Mouse (Mus musculus) midbrain, embryonic 10.5 days (tissue): ENCODE results near the gene Abat. TPM values are rescaled to one million over a fixed set of nuclear protein-coding genes. Genes with fewer than 3 reads are reported as not detected.
A peak's percentile ranks its signal among the peaks of the same experiment; 100 is the strongest.

Experiments
- DNase-seq: peaks from one replicate; pipeline ENCODE4 v3.0.0-alpha.2; 2017; ENCODE audit warnings: low spot score
- H3K27ac ChIP-seq: fragments of 300-500 bp; sonication (generic); replicated peaks from 2 replicates; pipeline ENCODE4 v1.5.1; 2016; ENCODE audit warnings: mild to moderate bottlenecking
- H3K27me3 ChIP-seq: fragments of 300-500 bp; sonication (generic); 2 replicates; pipeline ENCODE4 v1.6.1; 2016; ENCODE audit warnings: low read depth, mild to moderate bottlenecking; ENCODE audit not compliant: poor library complexity, severe bottlenecking
- H3K36me3 ChIP-seq: fragments of 300-500 bp; sonication (generic); 2 replicates; pipeline ENCODE4 v1.6.1; 2016; ENCODE audit warnings: mild to moderate bottlenecking, moderate library complexity
- H3K4me1 ChIP-seq: fragments of 300-500 bp; sonication (generic); 2 replicates; pipeline ENCODE4 v1.6.1; 2016
- H3K4me3 ChIP-seq: fragments of 300-500 bp; sonication (generic); 2 replicates; pipeline ENCODE4 v1.5.1; 2016; ENCODE audit warnings: mild to moderate bottlenecking, moderate library complexity
- H3K9me3 ChIP-seq: fragments of 300-500 bp; sonication (generic); replicated peaks from 2 replicates; pipeline ENCODE4 v1.6.1; 2016; ENCODE audit warnings: mild to moderate bottlenecking
- WGBS: fragments of 180-500 bp; shearing (Covaris S2); methylation state at CpG from one replicate; pipeline ENCODE4 v1.1.7; 2016; 5-methylcytosine and 5-hydroxymethylcytosine counted together
- microRNA-seq: library from miRNA; unstranded; fragments of <30 nt; microRNA quantifications from one replicate; pipeline ENCODE4, GENCODE M21; 2017
- polyA plus RNA-seq: library from polyadenylated mRNA; unstranded; fragments of >200 nt; fragmentation: Nextera tagmentation; extraction: Ambion mirVana; gene quantifications from 2 replicates; pipeline ENCODE4 v1.2.1, GENCODE M21; 2016

The Abat gene
- polyA plus RNA-seq, 1 experiment from 2014 or later: 16.4 TPM

DNA sequence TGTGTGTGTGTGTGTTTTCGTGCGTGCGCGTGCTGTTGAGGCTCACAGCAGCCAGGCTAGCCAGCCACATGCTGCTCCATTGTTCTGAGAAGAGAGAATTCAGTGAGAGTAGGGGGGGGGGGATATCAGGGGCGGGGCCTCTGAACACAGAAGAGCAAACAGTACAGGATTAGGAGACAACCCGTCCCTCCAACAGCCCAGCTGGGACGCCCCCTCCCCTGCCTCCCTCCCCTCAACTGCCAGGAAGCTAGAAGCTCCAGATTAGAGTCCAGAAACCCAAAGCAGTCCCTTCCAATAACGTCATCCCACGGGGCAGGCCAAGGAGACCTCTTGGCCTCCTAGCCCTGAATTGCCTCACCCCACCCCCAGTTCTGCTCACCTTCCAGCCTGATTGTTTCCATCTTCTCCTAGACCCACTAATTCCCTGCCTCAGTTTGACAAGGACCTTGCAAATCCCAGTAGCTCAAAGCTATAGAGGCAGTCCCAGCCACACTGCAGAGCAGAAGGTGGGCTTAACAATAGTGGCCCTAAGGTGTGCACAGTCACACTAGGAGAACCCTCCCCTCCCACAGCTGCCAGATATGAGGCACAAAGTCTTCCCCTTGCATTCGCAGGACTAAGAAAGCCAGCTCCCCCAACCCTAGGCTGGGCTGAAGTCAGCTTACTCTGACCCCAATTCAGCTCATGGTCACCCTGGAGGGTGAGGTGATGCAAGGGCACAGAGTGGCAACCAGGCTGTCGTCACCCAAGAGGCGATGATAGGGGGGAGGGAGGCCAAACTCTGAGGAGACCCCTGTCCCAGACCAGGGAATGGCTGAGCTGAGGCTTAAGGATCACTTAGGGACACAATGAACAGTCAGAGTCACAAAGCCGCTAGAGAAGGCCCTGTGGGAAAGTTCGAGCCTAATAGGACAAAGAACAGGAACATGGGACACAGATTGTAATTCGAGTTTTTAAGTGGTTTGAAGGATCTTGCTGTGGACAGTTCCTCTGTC, 157.1 kb downstream of the Abat start:
- Histone ChIP-seq H3K27me3 (peaks cover 19% of the 10 kb centered on the region), H3K4me3 (peak overlapping the region; percentile 66), H3K27ac (peak overlapping the region; percentile 89), H3K36me3 (peaks cover 37% of the 10 kb centered on the region), H3K4me1 (peaks cover 70% of the 10 kb centered on the region), H3K9me3 (no peaks in the 10 kb centered on the region)
- WGBS: 3% methylated on average over 14 of the region's 15 CpGs
- peak; percentile 84 for DNase-seq

Small RNA genes lying within 50 kb of the gene (microRNA-seq; reads per million reads assigned to microRNA genes)
- not detected for gene Gm22137

Other genes starting within 250 kb of the Abat start
- not detected in 2 replicates for gene Tmem114, start 88.3 kb upstream of the Abat start, polyA plus RNA-seq
- gene Mettl22, start 42.6 kb upstream of the Abat start, polyA plus RNA-seq: 23.6 and 25.7 TPM in 2 replicates
- gene Pmm2, start 124.2 kb downstream of the Abat start, polyA plus RNA-seq: 50.5 and 51.9 TPM in 2 replicates
- gene Tmem186, start 124.3 kb downstream of the Abat start, polyA plus RNA-seq: 25.7 and 27.9 TPM in 2 replicates
- 197 and 253 TPM in 2 replicates for gene Carhsp1, start 158.7 kb downstream of the Abat start, polyA plus RNA-seq
- gene Gm5767, start 167.3 kb downstream of the Abat start, polyA plus RNA-seq: not detected in 2 replicates